28 mouse cellular contexts compared by ENCODE assay signal in the genomic region with DNA sequence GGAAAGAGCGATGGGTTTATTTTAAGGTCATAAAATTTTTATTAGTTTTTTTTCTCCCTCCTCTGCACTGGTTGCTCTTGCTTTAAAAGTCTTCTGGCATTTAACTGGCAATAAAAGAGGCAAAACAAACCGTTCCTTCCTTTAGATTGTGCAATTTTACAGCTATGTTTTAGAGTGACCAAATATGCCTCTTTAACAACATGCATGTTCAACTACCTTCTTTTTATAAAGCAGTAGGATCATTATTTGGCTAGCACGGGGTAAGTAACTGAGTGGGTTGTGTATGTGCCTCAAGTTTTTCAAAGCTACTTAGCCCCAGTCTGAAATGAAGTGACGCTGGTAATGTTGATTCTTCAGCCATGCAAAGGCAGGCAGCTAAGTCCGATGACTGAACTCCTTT.
DNase-seq lines count a peak whose midpoint lies in the region; ATAC-seq and TF ChIP-seq lines count a peak whose summit lies in the region.
"Had no signal": no experiment of that assay in that cellular context is flagged by ENCODE, and none has a peak within 500 bp of the region (broad histone marks: within the 10 kb centered on the region; RNA-seq: fewer than 3 reads in every experiment).

No protein-coding gene starts in this region.

- H3K27me3 ChIP-seq in intestine, embryonic 15.5 days (replicated peaks) = no peaks in the 10 kb centered on the region
- H3K27me3 ChIP-seq in intestine, postnatal 0 days (replicated peaks; ENCODE audit: control insufficient read depth, insufficient read depth, low read length) = no peaks in the 10 kb centered on the region
- no peaks in the 10 kb centered on the region for H3K27me3 ChIP-seq in lung, postnatal 0 days (replicated peaks; ENCODE audit: insufficient read depth, low read length)
- no peaks in the 10 kb centered on the region for H3K27me3 ChIP-seq in limb, embryonic 13.5 days
- no peaks in the 10 kb centered on the region for H3K27me3 ChIP-seq in forebrain, embryonic 12.5 days
- H3K27me3 ChIP-seq: CH12.LX; embryonic facial prominence, embryonic 13.5 days; embryonic facial prominence, embryonic 15.5 days; forebrain, embryonic 13.5 days; forebrain, embryonic 15.5 days; Patski had no signal

- TF ChIP-seq CTCF in intestine, postnatal 0 days (IDR thresholded peaks at IDR 0.05; ENCODE audit: low read depth) = no peak
- no peak for TF ChIP-seq CTCF in lung, postnatal 0 days (IDR thresholded peaks at IDR 0.05)
- no peak for TF ChIP-seq CTCF in lung, adult 2 months (IDR thresholded peaks at IDR 0.05; ENCODE audit: insufficient read depth, low read length)

- no peak for TF ChIP-seq EP300 in lung, postnatal 0 days (IDR thresholded peaks at IDR 0.05)

- no peaks in the 10 kb centered on the region for H3K4me1 ChIP-seq in intestine, embryonic 15.5 days (replicated peaks)
- no peaks in the 10 kb centered on the region for H3K4me1 ChIP-seq in intestine, postnatal 0 days (replicated peaks; ENCODE audit: control insufficient read depth, insufficient read depth, low read length)
- H3K4me1 ChIP-seq in lung, postnatal 0 days (ENCODE audit: insufficient read depth, low read depth, low read length) = no peaks in the 10 kb centered on the region
- no peaks in the 10 kb centered on the region for H3K4me1 ChIP-seq in lung, adult 2 months (ENCODE audit: control insufficient read depth, insufficient read depth, low read length)
- H3K4me1 ChIP-seq in limb, embryonic 13.5 days = peaks cover 8% of the 10 kb centered on the region
- H3K4me1 ChIP-seq in forebrain, embryonic 12.5 days = no peaks in the 10 kb centered on the region
- H3K4me1 ChIP-seq: embryonic facial prominence, embryonic 13.5 days; embryonic facial prominence, embryonic 15.5 days; forebrain, embryonic 10.5 days; forebrain, embryonic 13.5 days; forebrain, embryonic 15.5 days had no signal

- peak; percentile 44 for DNase-seq in lung, postnatal 0 days (ENCODE audit: low spot score)
- no peak for DNase-seq in lung, adult 2 months
- DNase-seq: adrenal gland, adult 8-10 months; adrenal gland, postnatal 14 days; adrenal gland, postnatal 36 days; B cell, adult 2 months; cerebellum, adult 11-12 months; cerebellum, adult 2 months; cerebellum, adult 9-10 months; cerebellum, postnatal 14 days; cerebellum, postnatal 36 days; embryo, embryonic 11 days; forebrain, postnatal 0 days had no signal

- WGBS in intestine, embryonic 15.5 days = 50% methylated on average over 5 of the region's 5 CpGs
- WGBS in intestine, postnatal 0 days = 41% methylated on average over 5 of the region's 5 CpGs
- 46% methylated on average over 5 of the region's 5 CpGs for WGBS in lung, postnatal 0 days
- WGBS in lung, adult 2 months = 55% methylated on average over 5 of the region's 5 CpGs
- 19% methylated on average over 5 of the region's 5 CpGs for WGBS in limb, embryonic 13.5 days
- 79% methylated on average over 5 of the region's 5 CpGs for WGBS in forebrain, embryonic 12.5 days

- H3K27ac ChIP-seq in intestine, embryonic 15.5 days = no peak overlapping the region
- no peak overlapping the region for H3K27ac ChIP-seq in intestine, postnatal 0 days (ENCODE audit: low read depth, low read length)
- no peak overlapping the region for H3K27ac ChIP-seq in lung, postnatal 0 days (ENCODE audit: low read length)
- H3K27ac ChIP-seq in limb, embryonic 13.5 days = no peak overlapping the region
- H3K27ac ChIP-seq in forebrain, embryonic 12.5 days = no peak overlapping the region
- H3K27ac ChIP-seq: embryonic facial prominence, embryonic 13.5 days; embryonic facial prominence, embryonic 15.5 days; forebrain, embryonic 10.5 days; forebrain, embryonic 13.5 days; forebrain, embryonic 15.5 days had no signal

- H3K36me3 ChIP-seq in intestine, embryonic 15.5 days = no peaks in the 10 kb centered on the region
- no peaks in the 10 kb centered on the region for H3K36me3 ChIP-seq in intestine, postnatal 0 days (ENCODE audit: control insufficient read depth, insufficient read depth)
- no peaks in the 10 kb centered on the region for H3K36me3 ChIP-seq in lung, postnatal 0 days (ENCODE audit: insufficient read depth, low read length)
- no peaks in the 10 kb centered on the region for H3K36me3 ChIP-seq in limb, embryonic 13.5 days
- H3K36me3 ChIP-seq in forebrain, embryonic 12.5 days (replicated peaks) = no peaks in the 10 kb centered on the region
- H3K36me3 ChIP-seq: embryonic facial prominence, embryonic 13.5 days; embryonic facial prominence, embryonic 15.5 days; forebrain, embryonic 10.5 days; forebrain, embryonic 15.5 days; G1E had no signal

- TF ChIP-seq POLR2A in lung, adult 2 months (IDR thresholded peaks at IDR 0.05; ENCODE audit: borderline replicate concordance, extremely low read depth, low read depth, low read length) = no peak

- H3K9ac ChIP-seq in intestine, embryonic 15.5 days = no peak overlapping the region
- no peak overlapping the region for H3K9ac ChIP-seq in intestine, postnatal 0 days (ENCODE audit: low read depth, low read length)
- H3K9ac ChIP-seq in lung, postnatal 0 days (replicated peaks; ENCODE audit: low read depth) = no peak overlapping the region
- H3K9ac ChIP-seq in limb, embryonic 13.5 days = no peak overlapping the region
- H3K9ac ChIP-seq in forebrain, embryonic 12.5 days = no peak overlapping the region
- H3K9ac ChIP-seq: embryonic facial prominence, embryonic 13.5 days; embryonic facial prominence, embryonic 15.5 days; forebrain, embryonic 13.5 days; forebrain, embryonic 15.5 days; forebrain, postnatal 0 days had no signal

- 0 out of 2 replicates have a peak, but pooled peaks have one; percentile 34 for ATAC-seq in intestine, embryonic 15.5 days
- no peak for ATAC-seq in intestine, postnatal 0 days
- no peak for ATAC-seq in lung, postnatal 0 days
- peak; percentile 73 for ATAC-seq in limb, embryonic 13.5 days (ENCODE audit: low FRiP score, low read depth)
- ATAC-seq in forebrain, embryonic 12.5 days (ENCODE audit: low FRiP score) = no peak
- ATAC-seq: activated CD4-positive, CD25-positive, alpha-beta regulatory T cell, adult 4 months; CD4-positive, CD25-positive, alpha-beta regulatory T cell, adult 4 months; forebrain, embryonic 13.5 days; forebrain, embryonic 15.5 days; forebrain, postnatal 0 days; Patski had no signal

- no peak overlapping the region for H3K4me2 ChIP-seq in intestine, embryonic 15.5 days (replicated peaks)
- no peak overlapping the region for H3K4me2 ChIP-seq in intestine, postnatal 0 days (replicated peaks; ENCODE audit: low read depth)
- H3K4me2 ChIP-seq in lung, postnatal 0 days (replicated peaks; ENCODE audit: low read depth, low read length) = no peak overlapping the region
- H3K4me2 ChIP-seq in limb, embryonic 13.5 days (replicated peaks) = no peak overlapping the region; the same call in 1 of the 2 replicates
- H3K4me2 ChIP-seq in forebrain, embryonic 12.5 days = no peak overlapping the region
- H3K4me2 ChIP-seq: embryonic facial prominence, embryonic 13.5 days; embryonic facial prominence, embryonic 15.5 days; forebrain, embryonic 13.5 days; forebrain, embryonic 15.5 days had no signal

- no peaks in the 10 kb centered on the region for H3K9me3 ChIP-seq in intestine, embryonic 15.5 days
- no peaks in the 10 kb centered on the region for H3K9me3 ChIP-seq in intestine, postnatal 0 days (ENCODE audit: control insufficient read depth)
- no peaks in the 10 kb centered on the region for H3K9me3 ChIP-seq in lung, postnatal 0 days (ENCODE audit: low read length)
- H3K9me3 ChIP-seq in limb, embryonic 13.5 days = no peaks in the 10 kb centered on the region
- H3K9me3 ChIP-seq in forebrain, embryonic 12.5 days = no peaks in the 10 kb centered on the region
- H3K9me3 ChIP-seq: embryonic facial prominence, embryonic 13.5 days; embryonic facial prominence, embryonic 15.5 days; forebrain, embryonic 10.5 days; forebrain, embryonic 13.5 days; forebrain, embryonic 15.5 days; G1E had no signal

- H3K4me3 ChIP-seq in intestine, embryonic 15.5 days (replicated peaks) = no peak overlapping the region
- H3K4me3 ChIP-seq in intestine, postnatal 0 days (ENCODE audit: low read depth, low read length) = no peak overlapping the region
- no peak overlapping the region for H3K4me3 ChIP-seq in lung, postnatal 0 days (ENCODE audit: low read depth, low read length)
- H3K4me3 ChIP-seq in lung, adult 2 months (replicated peaks; ENCODE audit: extremely low read depth, low read depth, low read length) = no peak overlapping the region
- H3K4me3 ChIP-seq in limb, embryonic 13.5 days = no peak overlapping the region
- no peak overlapping the region for H3K4me3 ChIP-seq in forebrain, embryonic 12.5 days (replicated peaks)
- H3K4me3 ChIP-seq: embryonic facial prominence, embryonic 13.5 days; embryonic facial prominence, embryonic 15.5 days; erythroblast, embryonic 14.5 days; forebrain, embryonic 10.5 days; forebrain, embryonic 13.5 days; forebrain, embryonic 15.5 days had no signal

Comparison
In these comparisons a context has a peak if more than half of its experiments do, and no peak if none do; other contexts are left out.
1. ATAC-seq: peak in intestine, embryonic 15.5 days (single experiment) and limb, embryonic 13.5 days (single experiment); none in intestine, postnatal 0 days (single experiment), lung, postnatal 0 days (single experiment) and forebrain, embryonic 12.5 days (single experiment).